ENCODE assay signal across 8 mouse cellular contexts in genomic region chr4:108031502-108032351, GRCm38 (mm10).
DNase-seq lines count a peak whose midpoint lies in the region; ATAC-seq and TF ChIP-seq lines count a peak whose summit lies in the region.

No protein-coding gene starts in this region.

- peak overlapping the region; percentile 88 for H3K4me2 ChIP-seq in hindbrain, embryonic 14.5 days (replicated peaks)
- peak overlapping the region; percentile 100 for H3K4me2 ChIP-seq in limb, embryonic 11.5 days (ENCODE audit: low read depth, severe bottlenecking)
- H3K4me2 ChIP-seq in midbrain, embryonic 14.5 days (ENCODE audit: low read length), result peak overlapping the region; percentile 99
- peak overlapping the region; percentile 98 for H3K4me2 ChIP-seq in stomach, postnatal 0 days (replicated peaks; ENCODE audit: low read depth)

- no peak overlapping the region for H3K27ac ChIP-seq in hindbrain, embryonic 14.5 days
- H3K27ac ChIP-seq in limb, embryonic 11.5 days (replicated peaks; ENCODE audit: low read depth, low read length), result no peak overlapping the region
- no peak overlapping the region for H3K27ac ChIP-seq in midbrain, embryonic 14.5 days (replicated peaks; ENCODE audit: low read depth, low read length)
- H3K27ac ChIP-seq in stomach, postnatal 0 days (replicated peaks), result 0 out of 2 replicates have a peak overlapping the region, but pooled peaks have one; percentile 24

- no peak for TF ChIP-seq EP300 in stomach, postnatal 0 days (optimal IDR thresholded peaks at IDR 0.05)

- peak; percentile 47 to 72 for DNase-seq in adrenal gland, adult (ENCODE audit: inconsistent age in 2 of 2, low spot score in 1 of 2)
- no peak for DNase-seq in adrenal gland, adult 8-10 months
- peak; percentile 56 for DNase-seq in brain, adult 2 months (ENCODE audit: low read depth, low spot score)
- peak; percentile 56 to 72 for DNase-seq in gastrocnemius, adult 8-10 months (ENCODE audit: low spot score in 2 of 2)
- DNase-seq in hindbrain, embryonic 14.5 days (ENCODE audit: low spot score), result peak; percentile 37
- peak; percentile 66 for DNase-seq in limb, embryonic 11.5 days (ENCODE audit: low spot score)
- DNase-seq in midbrain, embryonic 14.5 days, result peak; percentile 72
- peak; percentile 60 for DNase-seq in stomach, postnatal 0 days (ENCODE audit: low spot score)

- H3K27me3 ChIP-seq in hindbrain, embryonic 14.5 days (ENCODE audit: control insufficient read depth, insufficient read depth, low read length), result peaks cover 39% of the 10 kb centered on the region
- peaks cover 34% of the 10 kb centered on the region for H3K27me3 ChIP-seq in limb, embryonic 11.5 days (ENCODE audit: control insufficient read depth, insufficient read depth, low read length)
- peaks cover 37% of the 10 kb centered on the region for H3K27me3 ChIP-seq in midbrain, embryonic 14.5 days (ENCODE audit: control insufficient read depth, insufficient read depth, low read length)
- H3K27me3 ChIP-seq in stomach, postnatal 0 days (ENCODE audit: control insufficient read depth, insufficient read depth, low read length), result peaks cover 9% of the 10 kb centered on the region; the same call in 1 of the 2 replicates

- no peak for TF ChIP-seq CTCF in stomach, postnatal 0 days (IDR thresholded peaks at IDR 0.05; ENCODE audit: low read depth)

- ATAC-seq in hindbrain, embryonic 14.5 days (ENCODE audit: low FRiP score), result peak; percentile 37; the same call in 1 of the 2 replicates
- ATAC-seq in limb, embryonic 11.5 days (ENCODE audit: insufficient number of reproducible peaks, low FRiP score, low TSS enrichment, low read depth), result peak; percentile 28; the same call in 1 of the 2 replicates
- no peak for ATAC-seq in midbrain, embryonic 14.5 days (ENCODE audit: low FRiP score, low TSS enrichment)
- ATAC-seq in stomach, postnatal 0 days (ENCODE audit: low FRiP score, low TSS enrichment), result peak; percentile 52

- under 1% methylated on average over 70 of the region's 86 CpGs for WGBS in hindbrain, embryonic 14.5 days
- under 1% methylated on average over 72 of the region's 86 CpGs for WGBS in limb, embryonic 11.5 days
- under 1% methylated on average over 80 of the region's 86 CpGs for WGBS in midbrain, embryonic 14.5 days
- WGBS in stomach, postnatal 0 days, result under 1% methylated on average over 56 of the region's 86 CpGs

- H3K36me3 ChIP-seq in hindbrain, embryonic 14.5 days (replicated peaks; ENCODE audit: control insufficient read depth, insufficient read depth), result no peaks in the 10 kb centered on the region
- no peaks in the 10 kb centered on the region for H3K36me3 ChIP-seq in limb, embryonic 11.5 days (ENCODE audit: control insufficient read depth, insufficient read depth, low read length)
- H3K36me3 ChIP-seq in midbrain, embryonic 14.5 days (ENCODE audit: control insufficient read depth, insufficient read depth, low read length), result no peaks in the 10 kb centered on the region
- no peaks in the 10 kb centered on the region for H3K36me3 ChIP-seq in stomach, postnatal 0 days (ENCODE audit: control insufficient read depth, insufficient read depth, low read length)

- peak overlapping the region; percentile 46 for H3K9ac ChIP-seq in hindbrain, embryonic 14.5 days
- peak overlapping the region; percentile 57 for H3K9ac ChIP-seq in limb, embryonic 11.5 days (ENCODE audit: low read length)
- H3K9ac ChIP-seq in midbrain, embryonic 14.5 days (replicated peaks; ENCODE audit: low read length), result peak overlapping the region; percentile 55
- peak overlapping the region; percentile 61 for H3K9ac ChIP-seq in stomach, postnatal 0 days (ENCODE audit: low read length)

- peak overlapping the region; percentile 54 for H3K4me3 ChIP-seq in hindbrain, embryonic 14.5 days (replicated peaks; ENCODE audit: low read length)
- peak overlapping the region; percentile 55 for H3K4me3 ChIP-seq in limb, embryonic 11.5 days (ENCODE audit: low read depth, low read length)
- H3K4me3 ChIP-seq in midbrain, embryonic 14.5 days (replicated peaks; ENCODE audit: low read depth, low read length), result peak overlapping the region; percentile 52
- peak overlapping the region; percentile 62 for H3K4me3 ChIP-seq in stomach, postnatal 0 days (ENCODE audit: low read depth, low read length)

- H3K9me3 ChIP-seq in hindbrain, embryonic 14.5 days (ENCODE audit: control insufficient read depth, low read length), result no peaks in the 10 kb centered on the region
- H3K9me3 ChIP-seq in limb, embryonic 11.5 days (ENCODE audit: control insufficient read depth, low read length), result no peaks in the 10 kb centered on the region
- no peaks in the 10 kb centered on the region for H3K9me3 ChIP-seq in midbrain, embryonic 14.5 days (ENCODE audit: control insufficient read depth, low read length)
- H3K9me3 ChIP-seq in stomach, postnatal 0 days (ENCODE audit: control insufficient read depth, low read length), result no peaks in the 10 kb centered on the region

- no peaks in the 10 kb centered on the region; the same call in 1 of the 2 replicates for H3K4me1 ChIP-seq in hindbrain, embryonic 14.5 days (replicated peaks; ENCODE audit: control insufficient read depth, insufficient read depth, low read length)
- peaks cover 17% of the 10 kb centered on the region for H3K4me1 ChIP-seq in limb, embryonic 11.5 days (ENCODE audit: control insufficient read depth, insufficient read depth, low read length)
- H3K4me1 ChIP-seq in midbrain, embryonic 14.5 days (ENCODE audit: control insufficient read depth, insufficient read depth, low read length), result no peaks in the 10 kb centered on the region
- H3K4me1 ChIP-seq in stomach, postnatal 0 days (replicated peaks; ENCODE audit: control insufficient read depth, insufficient read depth), result 0 out of 2 replicates have a peak, but pooled peaks cover 4% of the 10 kb centered on the region
